Mouse (Mus musculus): ENCODE measurements around the gene Nkx6-1.

The Nkx6-1 gene

GRCm38 (mm10) chr5:101664945-101665615, at the start of gene Nkx6-1:
Gene Nkx6-1 (minus strand): TSS chr5:101664996.
- no peak for DNase-seq

GRCm38 (mm10) chr5:101713064-101713613, 48.3 kb upstream of the Nkx6-1 start:
- no peak for DNase-seq

- DNase-seq, result no peak
These were observed 38.8 kb upstream of the Nkx6-1 start for GRCm38 (mm10) chr5:101703374-101704260.

- no peak for DNase-seq
These were observed 37.8 kb upstream of the Nkx6-1 start for GRCm38 (mm10) chr5:101702636-101703035.

- DNase-seq, result no peak
These were observed 35.8 kb upstream of the Nkx6-1 start for GRCm38 (mm10) chr5:101700607-101701006.

GRCm38 (mm10) chr5:101688581-101688980, 23.8 kb upstream of the Nkx6-1 start:
- DNase-seq, result no peak

GRCm38 (mm10) chr5:101683340-101683739, 18.5 kb upstream of the Nkx6-1 start:
- no peak for DNase-seq

- no peak for DNase-seq
These were observed 15.5 kb upstream of the Nkx6-1 start for GRCm38 (mm10) chr5:101680338-101680737.

GRCm38 (mm10) chr5:101669381-101669780, 4.6 kb upstream of the Nkx6-1 start:
- no peak for DNase-seq

- no peak for DNase-seq
These were observed 3.7 kb upstream of the Nkx6-1 start for GRCm38 (mm10) chr5:101668475-101668874.

GRCm38 (mm10) chr5:101668028-101668427, 3.2 kb upstream of the Nkx6-1 start:
- DNase-seq, result no peak

GRCm38 (mm10) chr5:101667263-101667990, 2.6 kb upstream of the Nkx6-1 start:
- no peak for DNase-seq

GRCm38 (mm10) chr5:101666713-101667112, 1.9 kb upstream of the Nkx6-1 start:
- no peak for DNase-seq

GRCm38 (mm10) chr5:101666091-101666490, 1.3 kb upstream of the Nkx6-1 start:
- no peak for DNase-seq

- DNase-seq, result no peak
These were observed 324 bp downstream of the Nkx6-1 start for GRCm38 (mm10) chr5:101664423-101664921.

- no peak for DNase-seq
These were observed 974 bp downstream of the Nkx6-1 start for GRCm38 (mm10) chr5:101663621-101664422.

- no peak for DNase-seq
These were observed 1.6 kb downstream of the Nkx6-1 start for GRCm38 (mm10) chr5:101663176-101663575.

- DNase-seq, result no peak
These were observed 2.3 kb downstream of the Nkx6-1 start for GRCm38 (mm10) chr5:101662485-101662884.

GRCm38 (mm10) chr5:101661561-101662211, 3.1 kb downstream of the Nkx6-1 start:
- DNase-seq, result no peak

- no peak for DNase-seq
These were observed 4.1 kb downstream of the Nkx6-1 start for GRCm38 (mm10) chr5:101660666-101661065.

- DNase-seq, result no peak
These were observed 5.3 kb downstream of the Nkx6-1 start for GRCm38 (mm10) chr5:101659411-101659971.
